Mouse (Mus musculus) monocyte, adult 2 months (primary cell): Measurements from ENCODE around the gene Grin2c.

Source experiments
- DNase-seq, 2 experiments: peaks; one replicate each; pipeline ENCODE4 v3.0.0; 2022; ENCODE audit warnings: low spot score in 2 of 2, low read depth in 1 of 2

The Grin2c gene

GRCm38 (mm10) chr11:115283891-115284620 lies 17.0 kb upstream of the Grin2c start:
- no peak for DNase-seq

GRCm38 (mm10) chr11:115283486-115283765 lies 16.4 kb upstream of the Grin2c start:
- no peak for DNase-seq

- DNase-seq: no peak
These were observed 15.9 kb upstream of the Grin2c start for GRCm38 (mm10) chr11:115282723-115283485.

GRCm38 (mm10) chr11:115282295-115282694 lies 15.3 kb upstream of the Grin2c start:
- DNase-seq: no peak

- no peak for DNase-seq
These were observed 12.7 kb upstream of the Grin2c start for GRCm38 (mm10) chr11:115279726-115280125.

- no peak for DNase-seq
These were observed 11.1 kb upstream of the Grin2c start for GRCm38 (mm10) chr11:115278176-115278575.

GRCm38 (mm10) chr11:115277604-115277975 lies 10.5 kb upstream of the Grin2c start:
- no peak for DNase-seq

GRCm38 (mm10) chr11:115276780-115277603 lies 9.9 kb upstream of the Grin2c start, which contains the start of gene Fdxr:
Gene Fdxr (minus strand): TSS chr11:115277050.
- DNase-seq: peak; percentile 98 to 99

- no peak for DNase-seq
These were observed 8.9 kb upstream of the Grin2c start for GRCm38 (mm10) chr11:115275954-115276353.

- DNase-seq: no peak
These were observed 8.5 kb upstream of the Grin2c start for GRCm38 (mm10) chr11:115275509-115275908.

- DNase-seq: no peak
These were observed 7.7 kb upstream of the Grin2c start for GRCm38 (mm10) chr11:115274771-115275170.

GRCm38 (mm10) chr11:115274178-115274577 lies 7.1 kb upstream of the Grin2c start:
- DNase-seq: no peak

- DNase-seq: no peak
These were observed 6.7 kb upstream of the Grin2c start for GRCm38 (mm10) chr11:115273735-115274134.

GRCm38 (mm10) chr11:115272894-115273498 lies 6.0 kb upstream of the Grin2c start:
- DNase-seq: no peak

- no peak for DNase-seq
These were observed 4.4 kb upstream of the Grin2c start for GRCm38 (mm10) chr11:115271481-115271880.

- no peak for DNase-seq
These were observed 4.0 kb upstream of the Grin2c start for GRCm38 (mm10) chr11:115271052-115271451.

GRCm38 (mm10) chr11:115270148-115270861 lies 3.3 kb upstream of the Grin2c start:
- peak in 1 of 2 experiments; percentile 31 for DNase-seq

- no peak for DNase-seq
These were observed 2.5 kb upstream of the Grin2c start for GRCm38 (mm10) chr11:115269330-115270066.

- no peak for DNase-seq
These were observed 915 bp upstream of the Grin2c start for GRCm38 (mm10) chr11:115267958-115268357.

GRCm38 (mm10) chr11:115266400-115266778 lies 654 bp downstream of the Grin2c start:
- no peak for DNase-seq
